Mouse (Mus musculus) fat pad, adult 2 months (tissue): Measurements from ENCODE around the gene Epn2.
A peak's percentile ranks its signal among the peaks of the same experiment; 100 is the strongest.

Experiments
- DNase-seq: peaks from one replicate; pipeline ENCODE4 v3.0.0-alpha.2; 2011; ENCODE audit warnings: low read depth, low spot score; ENCODE audit errors: extremely low read depth

Epn2 gene

GRCm38 (mm10) chr11:61541106-61541505 is 38.4 kb downstream of the Epn2 start:
- DNase-seq = no peak

- DNase-seq = no peak
Measured at GRCm38 (mm10) chr11:61540642-61541041, 38.8 kb downstream of the Epn2 start.

- no peak for DNase-seq
Measured at GRCm38 (mm10) chr11:61537362-61537761, 42.1 kb downstream of the Epn2 start.

GRCm38 (mm10) chr11:61536952-61537351 is 42.5 kb downstream of the Epn2 start:
- DNase-seq = no peak

- no peak for DNase-seq
Measured at GRCm38 (mm10) chr11:61535530-61535929, 44.0 kb downstream of the Epn2 start.

- DNase-seq = no peak
Measured at GRCm38 (mm10) chr11:61533571-61533970, 45.9 kb downstream of the Epn2 start.

GRCm38 (mm10) chr11:61532820-61533219 is 46.7 kb downstream of the Epn2 start:
- no peak for DNase-seq

- no peak for DNase-seq
Measured at GRCm38 (mm10) chr11:61529268-61529713, 50.2 kb downstream of the Epn2 start.

GRCm38 (mm10) chr11:61526872-61527271 is 52.6 kb downstream of the Epn2 start:
- peak; percentile 33 for DNase-seq

GRCm38 (mm10) chr11:61519484-61520107 is 59.9 kb downstream of the Epn2 start:
- no peak for DNase-seq

GRCm38 (mm10) chr11:61518871-61519270 is 60.6 kb downstream of the Epn2 start:
- no peak for DNase-seq

- no peak for DNase-seq
Measured at GRCm38 (mm10) chr11:61517971-61518370, 61.5 kb downstream of the Epn2 start.

GRCm38 (mm10) chr11:61514953-61515352 is 64.5 kb downstream of the Epn2 start:
- no peak for DNase-seq

GRCm38 (mm10) chr11:61504713-61505257 is 74.7 kb downstream of the Epn2 start, which contains the start of gene B9d1:
TSS of gene B9d1 (plus strand) at chr11:61505144.
- peak; percentile 51 for DNase-seq

- no peak for DNase-seq
Measured at GRCm38 (mm10) chr11:61503933-61504332, 75.6 kb downstream of the Epn2 start.

GRCm38 (mm10) chr11:61498736-61499504 is 80.6 kb downstream of the Epn2 start:
- DNase-seq = no peak

- no peak for DNase-seq
Measured at GRCm38 (mm10) chr11:61497490-61497889, 82.0 kb downstream of the Epn2 start.

- DNase-seq = no peak
Measured at GRCm38 (mm10) chr11:61495528-61495927, 84.0 kb downstream of the Epn2 start.

- DNase-seq = peak; percentile 40
Measured at GRCm38 (mm10) chr11:61494129-61494997, 85.1 kb downstream of the Epn2 start, which contains the start of gene Mapk7. TSS of gene Mapk7 (minus strand) at chr11:61494406.

- DNase-seq = no peak
Measured at GRCm38 (mm10) chr11:61493525-61494128, 85.9 kb downstream of the Epn2 start.
